ENCODE assay signal across 19 mouse cellular contexts in the genomic region with DNA sequence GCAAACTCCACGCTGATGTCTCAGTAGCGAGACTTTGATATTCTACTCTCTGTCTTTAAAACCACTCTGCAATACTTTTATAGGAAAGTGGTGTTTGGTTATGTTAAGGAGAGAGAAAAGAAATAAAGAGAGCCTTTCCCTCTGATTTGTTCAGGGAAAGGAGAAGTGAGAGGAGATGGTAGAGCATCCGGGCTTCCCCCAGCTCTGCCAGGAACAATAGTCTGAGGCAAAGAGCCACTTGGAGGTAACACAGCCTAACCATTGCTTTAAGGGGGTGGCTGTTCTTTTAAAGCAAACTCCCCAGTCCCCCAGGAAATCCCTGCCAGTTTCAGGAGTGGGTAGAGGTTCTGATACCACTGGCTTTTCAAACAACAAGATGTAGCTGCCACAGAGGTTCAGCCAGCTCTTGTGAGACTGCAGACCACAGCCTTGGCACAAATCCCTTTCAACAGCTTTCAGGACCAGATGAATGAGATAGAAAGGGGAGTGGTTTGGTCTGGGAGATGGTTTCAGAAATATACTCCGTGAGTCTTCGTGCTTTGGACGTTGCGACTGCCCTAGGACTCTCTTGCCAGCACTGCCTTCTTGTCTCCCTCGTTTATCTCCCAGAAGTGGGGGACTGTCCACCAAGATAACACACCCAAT. TPM values are rescaled to one million over a fixed set of nuclear protein-coding genes. Genes with fewer than 3 reads are reported as not detected.
DNase-seq lines count a peak whose midpoint lies in the region; ATAC-seq lines count a peak whose summit lies in the region.
"Had no signal": no experiment of that assay in that cellular context is flagged by ENCODE, and none has a peak within 500 bp of the region (broad histone marks: within the 10 kb centered on the region; RNA-seq: fewer than 3 reads in every experiment).

No protein-coding gene starts in this region.

- 41% methylated on average over 8 of the region's 8 CpGs for WGBS in heart, embryonic 15.5 days
- WGBS in kidney, embryonic 14.5 days, result 86% methylated on average over 8 of the region's 8 CpGs

- no peak overlapping the region for H3K4me3 ChIP-seq in heart, embryonic 15.5 days
- no peak overlapping the region for H3K4me3 ChIP-seq in kidney, embryonic 14.5 days (ENCODE audit: low read length)
- H3K4me3 ChIP-seq: embryonic facial prominence, embryonic 15.5 days; forebrain, embryonic 15.5 days; hindbrain, embryonic 13.5 days; neural tube, embryonic 15.5 days had no signal

- no peaks in the 10 kb centered on the region for H3K9me3 ChIP-seq in heart, embryonic 15.5 days (replicated peaks)
- H3K9me3 ChIP-seq in kidney, embryonic 14.5 days (ENCODE audit: control insufficient read depth, low read length), result no peaks in the 10 kb centered on the region
- H3K9me3 ChIP-seq: embryonic facial prominence, embryonic 15.5 days; forebrain, embryonic 15.5 days; hindbrain, embryonic 13.5 days; neural tube, embryonic 15.5 days had no signal

- peaks cover 16% of the 10 kb centered on the region for H3K4me1 ChIP-seq in heart, embryonic 15.5 days (replicated peaks)
- no peaks in the 10 kb centered on the region for H3K4me1 ChIP-seq in kidney, embryonic 14.5 days (ENCODE audit: control insufficient read depth, insufficient read depth, low read length)
- H3K4me1 ChIP-seq: forebrain, embryonic 15.5 days had no signal

- H3K27ac ChIP-seq in heart, embryonic 15.5 days, result 0 out of 2 replicates have a peak overlapping the region, but pooled peaks have one; percentile 24
- H3K27ac ChIP-seq in kidney, embryonic 14.5 days (ENCODE audit: low read depth, low read length), result no peak overlapping the region
- H3K27ac ChIP-seq: embryonic facial prominence, embryonic 15.5 days; forebrain, embryonic 15.5 days; hindbrain, embryonic 13.5 days; neural tube, embryonic 15.5 days; stomach, postnatal 0 days had no signal

- DNase-seq in heart, postnatal 14 days, result no peak
- DNase-seq in lung, postnatal 10 days, result peak; percentile 55
- DNase-seq in lung, postnatal 25 days (ENCODE audit: low spot score), result no peak
- DNase-seq in layer of hippocampus, adult 8-10 months (ENCODE audit: low spot score in 2 of 2), result no peak
- DNase-seq: adrenal gland, adult 8-10 months; cerebellum, postnatal 14 days; gastrocnemius, postnatal 10 days; kidney, adult 18-20 months; retina, postnatal 1 day; spleen, adult 18-20 months; thymus, postnatal 4 days had no signal

- ATAC-seq in heart, embryonic 15.5 days (replicated peaks; ENCODE audit: insufficient number of reproducible peaks, insufficient read depth, low FRiP score, low read depth), result no peak
- ATAC-seq in common myeloid progenitor, adult 5-6 weeks (replicated peaks; ENCODE audit: low read depth, poor library complexity, severe bottlenecking), result peak; percentile 55
- ATAC-seq in kidney, embryonic 14.5 days (ENCODE audit: low FRiP score, low TSS enrichment), result no peak
- ATAC-seq: forebrain, embryonic 15.5 days had no signal

- H3K36me3 ChIP-seq in heart, embryonic 15.5 days, result no peaks in the 10 kb centered on the region
- no peaks in the 10 kb centered on the region for H3K36me3 ChIP-seq in kidney, embryonic 14.5 days (ENCODE audit: control insufficient read depth, insufficient read depth, low read length)
- H3K36me3 ChIP-seq: embryonic facial prominence, embryonic 15.5 days; forebrain, embryonic 15.5 days; hindbrain, embryonic 13.5 days; neural tube, embryonic 15.5 days had no signal

- H3K4me2 ChIP-seq in heart, embryonic 15.5 days, result no peak overlapping the region
- no peak overlapping the region for H3K4me2 ChIP-seq in kidney, embryonic 14.5 days (replicated peaks; ENCODE audit: low read depth, low read length)
- H3K4me2 ChIP-seq: embryonic facial prominence, embryonic 15.5 days; forebrain, embryonic 15.5 days; hindbrain, embryonic 13.5 days; neural tube, embryonic 15.5 days had no signal

- H3K27me3 ChIP-seq in heart, embryonic 15.5 days, result no peaks in the 10 kb centered on the region
- no peaks in the 10 kb centered on the region for H3K27me3 ChIP-seq in kidney, embryonic 14.5 days (ENCODE audit: control insufficient read depth, insufficient read depth, low read length)
- H3K27me3 ChIP-seq: embryonic facial prominence, embryonic 15.5 days; forebrain, embryonic 15.5 days; neural tube, embryonic 15.5 days had no signal

- 0 out of 2 replicates have a peak overlapping the region, but pooled peaks have one; percentile 25 for H3K9ac ChIP-seq in heart, embryonic 15.5 days
- H3K9ac ChIP-seq in kidney, embryonic 14.5 days (ENCODE audit: low read depth, low read length), result no peak overlapping the region
- H3K9ac ChIP-seq: embryonic facial prominence, embryonic 15.5 days; forebrain, embryonic 15.5 days; hindbrain, embryonic 13.5 days; neural tube, embryonic 15.5 days had no signal

- intact Hi-C loops in heart, postnatal 14 days (cut with DNase I), result no loop called here

RNA-seq across cellular contexts. Expression of a gene that starts 16.8 kb away (rescaled TPM):
- 75.0 and 92.0 TPM in 2 replicates for polyA plus RNA-seq in heart, embryonic 15.5 days (2015; fragmentation: Nextera tagmentation; extraction: Ambion mirVana)
- total RNA-seq in heart, postnatal 14 days (2021), result 10 to 100 TPM; 51.1 to 59.5 TPM
- total RNA-seq in common myeloid progenitor, adult 5-6 weeks (2017), result 44.6 and 46.9 TPM in 2 replicates
- polyA plus RNA-seq in kidney, embryonic 14.5 days (2014; fragmentation: Nextera tagmentation; extraction: Ambion mirVana), result 141 and 150 TPM in 2 replicates
- total RNA-seq in layer of hippocampus, adult 8-10 months (2022), result 100 to 1,000 TPM; 118 to 152 (median 136) TPM

RNA-seq across cellular contexts. Expression of a gene that starts 17.5 kb away (rescaled TPM):
- 30.8 and 38.1 TPM in 2 replicates for polyA plus RNA-seq in heart, embryonic 15.5 days (2015; fragmentation: Nextera tagmentation; extraction: Ambion mirVana)
- 10 to 100 TPM; 91.2 to 99.6 TPM for total RNA-seq in heart, postnatal 14 days (2021)
- total RNA-seq in common myeloid progenitor, adult 5-6 weeks (2017), result 73.2 and 84.6 TPM in 2 replicates
- 19.3 and 19.8 TPM in 2 replicates for polyA plus RNA-seq in kidney, embryonic 14.5 days (2014; fragmentation: Nextera tagmentation; extraction: Ambion mirVana)
- total RNA-seq in layer of hippocampus, adult 8-10 months (2022), result 10 to 100 TPM; 13.6 to 22.6 (median 20.6) TPM
